Comparison of ENCODE assay signal across 9 mouse cellular contexts in the genomic region with DNA sequence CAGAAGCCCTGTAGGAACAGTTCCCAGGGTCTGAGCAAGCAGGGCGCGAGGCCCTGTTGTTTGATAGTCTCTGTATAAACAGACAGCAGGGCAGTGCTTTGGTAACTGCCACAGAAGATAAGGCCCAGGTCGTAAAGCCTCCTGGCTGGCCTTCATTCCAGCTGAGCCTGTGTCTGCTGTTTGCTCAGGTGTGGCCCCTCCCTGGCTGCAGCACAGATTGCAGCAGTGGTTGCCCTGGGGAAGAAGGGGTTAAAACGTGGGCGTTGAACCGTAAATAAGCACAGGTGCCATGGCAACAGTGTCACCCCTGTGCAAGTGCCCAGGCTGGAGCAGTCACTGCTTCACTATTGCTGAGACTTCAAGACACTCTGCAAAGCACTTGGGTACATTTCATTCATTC. TPM values are rescaled to one million over a fixed set of nuclear protein-coding genes. Genes with fewer than 3 reads are reported as not detected.
A peak's percentile ranks its signal among the peaks of the same experiment; 100 is the strongest.
DNase-seq lines count a peak whose midpoint lies in the region; ATAC-seq and TF ChIP-seq lines count a peak whose summit lies in the region.
"Had no signal": no experiment of that assay in that cellular context is flagged by ENCODE, and none has a peak within 500 bp of the region (broad histone marks: within the 10 kb centered on the region; RNA-seq: fewer than 3 reads in every experiment).

No protein-coding gene starts in this region.

- no peaks in the 10 kb centered on the region for H3K79me2 ChIP-seq in liver, adult 2 months (ENCODE audit: control insufficient read depth, insufficient read depth, low read length)

- no peaks in the 10 kb centered on the region for H3K27me3 ChIP-seq in forebrain, embryonic 11.5 days (ENCODE audit: control insufficient read depth, insufficient read depth, low read length)
- H3K27me3 ChIP-seq in forebrain, embryonic 16.5 days (replicated peaks; ENCODE audit: control insufficient read depth, insufficient read depth, low read length) = no peaks in the 10 kb centered on the region
- H3K27me3 ChIP-seq in liver, adult 2 months (ENCODE audit: control insufficient read depth, insufficient read depth, low read length) = no peaks in the 10 kb centered on the region
- H3K27me3 ChIP-seq in stomach, embryonic 15.5 days (replicated peaks) = no peaks in the 10 kb centered on the region

- WGBS in forebrain, embryonic 11.5 days = 25% methylated on average over 6 of the region's 6 CpGs
- 16% methylated on average over 6 of the region's 6 CpGs for WGBS in forebrain, embryonic 16.5 days
- 6% methylated on average over 6 of the region's 6 CpGs for WGBS in liver, adult 2 months
- WGBS in stomach, embryonic 15.5 days = 6% methylated on average over 6 of the region's 6 CpGs

- no peak overlapping the region for H3K9ac ChIP-seq in forebrain, embryonic 11.5 days (ENCODE audit: low read length)
- H3K9ac ChIP-seq in forebrain, embryonic 16.5 days (replicated peaks; ENCODE audit: low read depth, low read length) = no peak overlapping the region
- H3K9ac ChIP-seq in liver, adult 2 months (ENCODE audit: low read depth, low read length) = no peak overlapping the region
- no peak overlapping the region for H3K9ac ChIP-seq in stomach, embryonic 15.5 days

- H3K4me1 ChIP-seq in forebrain, embryonic 11.5 days (replicated peaks; ENCODE audit: control insufficient read depth, insufficient read depth, low read length) = peaks cover 2% of the 10 kb centered on the region; the same call in 1 of the 2 replicates
- no peaks in the 10 kb centered on the region; the same call in 1 of the 2 replicates for H3K4me1 ChIP-seq in forebrain, embryonic 16.5 days (replicated peaks; ENCODE audit: control insufficient read depth, insufficient read depth, low read length)
- peaks cover 12% of the 10 kb centered on the region for H3K4me1 ChIP-seq in liver, adult 2 months (ENCODE audit: control insufficient read depth, insufficient read depth, low read length)
- H3K4me1 ChIP-seq in stomach, embryonic 15.5 days = no peaks in the 10 kb centered on the region

- TF ChIP-seq CTCF in liver, adult 2 months (IDR thresholded peaks at IDR 0.05; ENCODE audit: low read depth, low read length) = peak; percentile 22; the same call in 1 of the 2 replicates

- peak; percentile 72 for DNase-seq in forebrain, embryonic 11.5 days (ENCODE audit: low spot score)
- peak; percentile 17 for DNase-seq in ovary, adult 18-20 months (ENCODE audit: low spot score)
- no peak for DNase-seq in ovary, postnatal 10 days (ENCODE audit: low spot score)
- DNase-seq in liver, adult 2 months (ENCODE audit: extremely low read depth, low read depth, low spot score) = peak; percentile 86
- DNase-seq in gastrocnemius, postnatal 25 days = no peak
- no peak for DNase-seq in layer of hippocampus, postnatal 10 days (ENCODE audit: low spot score in 2 of 2)
- DNase-seq: spleen, adult 18-20 months had no signal

- H3K4me2 ChIP-seq in forebrain, embryonic 11.5 days (ENCODE audit: low read depth, low read length, severe bottlenecking) = no peak overlapping the region
- no peak overlapping the region for H3K4me2 ChIP-seq in forebrain, embryonic 16.5 days (ENCODE audit: low read length)
- H3K4me2 ChIP-seq in stomach, embryonic 15.5 days = no peak overlapping the region

- no peak overlapping the region for H3K4me3 ChIP-seq in forebrain, embryonic 11.5 days (ENCODE audit: low read depth, low read length)
- no peak overlapping the region for H3K4me3 ChIP-seq in forebrain, embryonic 16.5 days (replicated peaks; ENCODE audit: low read length)
- no peak overlapping the region for H3K4me3 ChIP-seq in liver, adult 2 months (ENCODE audit: insufficient read depth, low read depth, low read length)
- H3K4me3 ChIP-seq in stomach, embryonic 15.5 days (replicated peaks) = no peak overlapping the region

- H3K27ac ChIP-seq in forebrain, embryonic 11.5 days (ENCODE audit: low read depth, low read length) = no peak overlapping the region
- no peak overlapping the region for H3K27ac ChIP-seq in forebrain, embryonic 16.5 days (ENCODE audit: low read length)
- H3K27ac ChIP-seq in liver, adult 2 months (replicated peaks; ENCODE audit: insufficient read depth, low read depth, low read length) = peak overlapping the region; percentile 60
- H3K27ac ChIP-seq in stomach, embryonic 15.5 days = peak overlapping the region; percentile 71

- no peaks in the 10 kb centered on the region for H3K9me3 ChIP-seq in forebrain, embryonic 11.5 days (ENCODE audit: control insufficient read depth, low read length)
- H3K9me3 ChIP-seq in forebrain, embryonic 16.5 days (ENCODE audit: control insufficient read depth, low read length) = no peaks in the 10 kb centered on the region
- H3K9me3 ChIP-seq in stomach, embryonic 15.5 days = no peaks in the 10 kb centered on the region

- peak; percentile 76 for ATAC-seq in forebrain, embryonic 11.5 days (replicated peaks; ENCODE audit: low FRiP score)
- no peak for ATAC-seq in forebrain, embryonic 16.5 days
- ATAC-seq in stomach, embryonic 15.5 days (ENCODE audit: insufficient read depth, low FRiP score, low read depth) = peak; percentile 90

- no peaks in the 10 kb centered on the region for H3K36me3 ChIP-seq in forebrain, embryonic 11.5 days (ENCODE audit: control insufficient read depth, insufficient read depth, low read length)
- no peaks in the 10 kb centered on the region for H3K36me3 ChIP-seq in forebrain, embryonic 16.5 days (ENCODE audit: control insufficient read depth, insufficient read depth)
- no peaks in the 10 kb centered on the region for H3K36me3 ChIP-seq in liver, adult 2 months (ENCODE audit: control insufficient read depth, insufficient read depth, low read length)
- H3K36me3 ChIP-seq in stomach, embryonic 15.5 days = no peaks in the 10 kb centered on the region

- TF ChIP-seq POLR2A in liver, adult 2 months (IDR thresholded peaks at IDR 0.05; ENCODE audit: extremely low read depth, insufficient read depth, low read length) = no peak

RNA-seq across cellular contexts. Expression of a gene that starts 26.8 kb away (rescaled TPM):
- polyA plus RNA-seq in forebrain, embryonic 11.5 days (2014; fragmentation: Nextera tagmentation; extraction: Ambion mirVana) = 14.9 and 15.4 TPM in 2 replicates
- 2.5 TPM in 2 replicates for polyA plus RNA-seq in forebrain, embryonic 16.5 days (2015; fragmentation: Nextera tagmentation; extraction: Ambion mirVana)
- 17.5 and 25.6 TPM in 2 replicates for total RNA-seq in liver, adult 2 months (2014; rRNA removed)
- 10.3 and 13.8 TPM in 2 replicates for polyA plus RNA-seq in liver, adult 2 months (2012; rRNA removed)
- polyA plus RNA-seq in stomach, embryonic 15.5 days (2015; fragmentation: Nextera tagmentation; extraction: Ambion mirVana) = 7.6 and 7.9 TPM in 2 replicates
- under 1 TPM; 0.28 to 0.70 TPM for total RNA-seq in gastrocnemius, postnatal 25 days (2021)
- total RNA-seq in layer of hippocampus, postnatal 10 days (2021) = under 1 TPM; 0.21 to 0.33 TPM

Comparison
In these comparisons a context has a peak if more than half of its experiments do, and no peak if none do; other contexts are left out.
1. DNase-seq: peak in forebrain, embryonic 11.5 days (single experiment), ovary, adult 18-20 months (single experiment) and liver, adult 2 months (single experiment); none in ovary, postnatal 10 days (single experiment), gastrocnemius, postnatal 25 days (single experiment) and layer of hippocampus, postnatal 10 days (0 of 2).
2. H3K27ac ChIP-seq: peak in liver, adult 2 months (single experiment) and stomach, embryonic 15.5 days (single experiment); none in forebrain, embryonic 11.5 days (single experiment) and forebrain, embryonic 16.5 days (single experiment).